Mouse (Mus musculus) adrenal gland, postnatal 14 days (tissue): Measurements from ENCODE around the gene Elane. TPM values are rescaled to one million over a fixed set of nuclear protein-coding genes. Genes with fewer than 3 reads are reported as not detected.

ENCODE experiments used
- DNase-seq: peaks from one replicate; pipeline ENCODE4 v3.0.0; 2021; ENCODE audit warnings: mixed read lengths
- total RNA-seq: library from RNA; stranded (reverse); gene quantifications from 2 replicates; pipeline ENCODE4 v1.2.3, GENCODE M21; 2021

The Elane gene
- total RNA-seq, 1 experiment from 2014 or later, result 0.70 TPM

DNA sequence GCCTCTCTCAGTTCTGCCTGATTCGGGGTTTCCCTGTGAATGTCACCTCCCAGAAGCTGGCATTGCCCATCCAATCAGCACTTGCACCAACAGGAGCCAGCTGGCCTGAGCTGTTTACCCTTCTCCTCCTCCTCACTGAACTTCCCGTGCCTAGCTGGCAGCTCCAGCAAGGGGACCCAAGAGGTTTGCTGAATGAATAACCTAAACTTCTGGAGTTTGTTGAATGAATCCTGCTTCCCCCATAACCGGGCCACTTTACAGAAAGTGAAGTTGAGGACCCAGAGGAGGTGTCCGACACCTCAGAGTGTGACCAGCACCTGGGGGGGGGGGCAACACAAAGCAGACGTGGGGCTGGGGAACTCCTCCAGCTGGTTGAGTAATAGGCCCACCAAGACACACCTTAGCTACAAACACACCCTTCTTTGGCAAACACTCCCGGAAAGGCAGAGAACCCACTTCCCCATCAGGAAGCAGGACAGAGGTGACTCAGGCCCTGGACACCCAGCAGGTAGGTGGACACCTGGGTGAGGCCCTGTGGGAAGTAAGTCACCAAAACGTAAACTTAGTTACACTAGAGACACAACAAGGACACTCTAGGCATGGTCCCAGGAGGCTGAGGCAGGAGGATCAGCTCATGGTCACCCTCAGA, 29.0 kb downstream of the Elane start:
- peak; percentile 58 for DNase-seq

DNA sequence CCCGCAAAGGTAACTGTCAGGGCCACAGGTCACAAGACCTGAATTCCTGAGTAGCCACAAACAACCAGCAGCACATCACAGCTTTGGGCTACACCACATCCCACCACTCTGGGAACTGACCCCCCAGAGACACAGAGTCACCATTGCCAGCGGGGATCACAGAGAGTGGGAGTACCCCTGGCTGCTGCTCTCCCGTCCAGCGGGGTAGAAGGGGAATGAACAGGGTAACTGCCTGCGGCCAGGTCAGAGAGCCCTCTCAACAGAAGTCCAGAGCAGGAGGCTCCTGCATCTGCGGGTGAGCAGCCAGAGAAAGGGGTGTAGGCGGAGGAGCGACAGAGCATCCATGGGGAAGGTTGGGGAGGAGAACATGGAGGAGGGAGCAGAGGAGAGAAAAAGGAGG, 30.0 kb downstream of the Elane start:
- DNase-seq, result peak; percentile 34

DNA sequence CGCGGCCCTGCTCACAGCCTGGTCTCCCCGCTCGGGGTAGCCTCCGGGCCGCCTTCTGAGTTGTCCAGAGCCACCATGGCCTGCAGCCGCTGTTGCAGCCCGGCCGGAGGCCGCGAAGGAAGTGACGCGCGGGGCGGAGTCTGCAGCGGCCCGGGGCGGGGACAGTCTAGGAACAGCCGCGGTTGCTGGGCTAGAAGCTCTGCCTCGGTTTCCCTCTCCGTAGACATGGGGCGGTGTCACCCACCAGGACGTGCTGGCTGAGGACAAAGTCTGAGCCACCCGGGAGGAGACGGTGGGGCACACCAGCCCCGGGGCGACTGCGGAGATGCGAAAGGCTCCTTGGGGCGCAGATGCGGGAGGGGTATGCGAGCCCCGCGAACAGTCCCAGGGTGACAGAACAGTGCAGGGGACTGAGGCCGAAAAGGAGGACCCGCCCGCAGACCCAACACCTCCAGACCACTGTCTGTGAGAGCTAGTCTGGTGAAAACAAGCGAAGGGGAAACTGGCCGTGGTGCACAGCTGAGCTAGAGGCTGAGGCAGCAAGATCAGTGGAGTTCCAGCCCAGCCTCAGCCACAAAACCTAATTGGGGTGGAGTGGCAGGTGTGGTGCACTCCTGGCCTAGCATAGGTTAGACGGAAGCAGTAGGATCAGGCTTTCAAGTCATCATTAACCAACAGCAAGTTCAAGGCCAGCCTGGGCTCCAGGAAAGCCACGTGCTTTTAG, 30.9 kb downstream of the Elane start, which contains the start of gene Kiss1r:
Gene Kiss1r, plus strand, starts transcription at position 164 of the 724 bp plus-strand sequence.
- DNase-seq, result peak; percentile 95

DNA sequence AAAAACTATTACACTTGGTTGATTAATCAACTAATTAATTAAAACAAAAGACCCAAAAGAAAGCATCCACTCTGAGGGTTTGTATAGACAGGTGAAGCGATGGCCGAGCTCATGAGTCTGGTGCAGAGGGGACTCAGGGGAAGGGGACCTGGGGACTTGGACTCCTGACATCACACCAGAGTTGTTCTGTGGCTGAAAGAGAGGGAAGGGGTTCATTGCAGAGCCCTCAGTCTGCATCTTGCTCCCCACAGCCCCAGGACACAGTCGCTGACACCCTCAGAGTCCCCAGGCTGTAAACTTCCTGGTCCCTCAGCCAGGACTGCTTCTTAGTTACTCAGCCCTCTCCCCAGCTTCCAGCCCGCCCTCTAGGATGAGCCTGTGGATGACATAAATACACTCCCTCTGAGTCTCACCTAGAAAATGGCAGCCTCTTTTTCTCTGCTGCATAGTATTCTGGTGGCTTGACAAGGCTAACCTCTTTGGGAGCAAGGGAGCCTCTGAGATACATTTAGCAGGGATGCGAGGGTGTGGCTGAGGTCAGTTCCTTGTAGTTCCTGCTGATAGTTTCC, 31.6 kb downstream of the Elane start:
- DNase-seq, result no peak

DNA sequence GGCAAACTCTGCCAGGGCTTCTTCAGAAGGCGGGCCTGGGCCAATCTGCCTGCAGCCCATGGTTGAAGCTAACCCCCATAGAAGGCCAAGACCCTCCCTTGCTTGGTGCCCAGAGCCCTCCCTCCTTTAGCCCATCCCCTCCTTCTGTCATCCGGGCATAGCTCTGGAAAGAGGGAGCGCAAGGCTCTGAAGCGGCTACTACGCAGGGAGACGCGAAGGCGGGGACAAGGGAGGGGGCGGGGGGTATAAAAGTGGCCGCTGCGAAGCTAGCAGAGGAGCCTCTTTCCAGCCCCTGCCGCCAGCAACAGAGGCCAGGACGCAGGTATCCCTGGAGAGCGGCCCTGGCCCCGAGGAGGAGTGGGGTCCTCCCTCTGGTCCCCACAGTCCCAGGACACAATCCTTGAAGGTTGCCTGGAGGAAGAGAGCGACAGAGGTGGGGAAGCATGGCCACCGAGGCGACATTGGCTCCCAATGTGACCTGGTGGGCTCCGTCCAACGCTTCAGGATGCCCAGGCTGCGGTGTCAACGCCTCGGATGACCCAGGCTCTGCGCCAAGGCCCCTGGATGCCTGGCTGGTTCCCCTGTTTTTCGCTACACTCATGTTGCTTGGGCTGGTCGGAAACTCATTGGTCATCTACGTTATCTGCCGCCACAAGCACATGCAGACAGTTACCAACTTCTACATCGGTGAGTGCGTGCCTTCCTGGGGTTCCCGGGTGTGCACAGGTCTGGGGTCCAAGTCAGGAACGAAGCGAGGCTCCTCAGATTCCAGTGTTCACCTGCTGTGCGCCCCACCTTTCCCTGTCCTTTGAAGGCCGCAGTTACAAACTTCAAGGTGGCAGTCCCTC, 32.4 kb downstream of the Elane start:
- peak; percentile 56 for DNase-seq

DNA sequence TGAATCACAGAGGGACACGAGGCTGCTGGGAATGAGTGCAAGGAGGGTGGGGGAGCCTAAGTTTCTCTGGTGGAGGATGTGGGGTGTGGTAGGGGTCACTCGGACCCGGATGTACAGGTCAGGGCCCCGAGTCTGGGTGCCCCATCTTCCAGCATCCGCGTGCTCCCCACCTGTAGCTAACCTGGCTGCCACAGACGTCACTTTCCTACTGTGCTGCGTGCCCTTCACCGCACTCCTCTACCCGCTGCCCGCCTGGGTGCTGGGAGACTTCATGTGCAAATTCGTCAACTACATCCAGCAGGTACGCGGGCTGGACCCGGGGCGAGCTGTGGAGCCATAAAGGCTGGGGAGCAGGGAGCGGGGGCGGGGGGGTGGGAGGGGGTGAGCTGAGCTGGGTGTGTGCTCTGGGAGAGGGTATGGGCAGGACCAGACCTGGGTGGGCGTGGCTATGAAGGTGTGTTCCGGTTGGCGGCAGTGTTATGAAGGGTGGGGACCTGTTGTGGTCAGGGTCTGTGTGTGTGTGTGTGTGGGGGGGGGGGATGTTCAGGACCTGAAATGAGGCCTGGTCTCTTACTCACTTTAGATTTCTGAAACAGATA, 33.3 kb downstream of the Elane start:
- DNase-seq, result no peak

DNA sequence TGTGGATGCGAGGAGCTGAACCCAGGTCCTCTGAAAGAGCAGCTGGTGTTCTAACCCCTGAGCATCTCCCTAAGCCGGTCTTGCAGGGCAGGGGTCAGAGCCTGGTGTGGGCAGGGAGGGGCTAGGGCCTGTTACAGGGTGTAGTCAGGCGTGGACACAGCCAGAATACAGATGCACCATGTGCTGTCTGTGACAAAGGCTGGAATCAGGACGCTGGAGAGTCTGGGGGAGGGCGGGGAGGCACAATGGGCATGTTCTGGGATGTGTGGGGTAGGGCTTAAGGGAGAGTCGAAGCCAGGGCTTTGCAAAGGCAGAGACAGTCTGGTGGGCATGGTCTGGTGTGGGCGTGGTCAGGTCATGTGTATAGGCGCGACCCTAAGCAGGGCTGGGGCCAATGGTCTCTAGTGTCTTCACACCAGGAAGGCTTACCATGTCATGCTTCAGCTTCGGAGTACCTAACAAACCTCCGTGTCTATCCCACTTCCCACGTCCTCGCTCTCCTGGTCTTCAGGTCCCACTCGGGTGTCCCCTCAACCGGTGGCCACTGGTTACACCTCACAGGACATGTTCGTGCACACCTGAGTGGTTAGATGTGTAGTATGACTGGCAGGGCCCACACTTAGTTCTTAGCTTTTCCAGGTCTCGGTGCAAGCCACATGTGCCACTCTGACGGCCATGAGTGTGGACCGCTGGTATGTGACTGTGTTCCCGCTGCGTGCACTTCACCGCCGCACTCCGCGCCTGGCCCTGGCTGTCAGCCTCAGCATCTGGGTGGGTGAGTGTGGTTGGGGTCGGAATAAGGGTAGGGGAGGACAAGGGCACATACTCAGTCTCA, 34.2 kb downstream of the Elane start:
- DNase-seq, result no peak

DNA sequence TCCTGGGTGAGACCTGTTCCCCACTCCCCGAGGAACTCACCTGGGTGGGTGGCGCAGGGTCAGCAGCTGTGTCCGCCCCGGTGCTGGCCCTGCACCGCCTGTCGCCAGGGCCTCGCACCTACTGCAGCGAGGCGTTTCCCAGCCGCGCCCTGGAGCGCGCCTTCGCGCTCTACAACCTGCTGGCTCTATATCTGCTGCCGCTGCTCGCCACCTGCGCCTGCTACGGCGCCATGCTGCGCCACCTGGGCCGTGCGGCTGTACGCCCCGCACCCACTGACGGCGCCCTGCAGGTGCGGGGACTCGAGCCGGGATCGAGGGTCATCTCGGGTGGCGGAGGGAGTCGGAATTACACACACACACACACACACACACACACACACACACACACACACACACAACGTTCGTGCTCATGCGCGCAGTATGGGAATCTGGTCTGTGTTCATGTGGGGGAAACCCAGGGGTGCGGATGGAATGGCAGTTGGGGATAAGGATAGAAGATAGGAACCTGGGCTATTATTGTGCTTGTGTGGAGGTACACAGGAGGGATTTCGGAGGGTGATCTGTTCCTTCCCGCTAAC, 35.0 kb downstream of the Elane start, which contains the start of gene R3hdm4:
Gene R3hdm4, minus strand, starts transcription at position 251 of the 578 bp plus-strand sequence.
- DNase-seq, result no peak

DNA sequence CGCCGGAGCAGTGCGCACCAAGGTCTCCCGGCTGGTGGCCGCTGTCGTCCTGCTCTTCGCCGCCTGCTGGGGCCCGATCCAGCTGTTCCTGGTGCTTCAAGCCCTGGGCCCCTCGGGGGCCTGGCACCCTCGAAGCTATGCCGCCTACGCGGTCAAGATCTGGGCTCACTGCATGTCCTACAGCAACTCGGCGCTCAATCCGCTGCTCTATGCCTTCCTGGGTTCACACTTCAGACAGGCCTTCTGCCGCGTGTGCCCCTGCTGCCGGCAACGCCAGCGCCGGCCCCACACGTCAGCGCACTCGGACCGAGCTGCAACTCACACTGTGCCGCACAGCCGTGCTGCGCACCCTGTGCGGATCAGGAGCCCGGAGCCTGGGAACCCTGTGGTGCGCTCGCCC, 35.5 kb downstream of the Elane start:
- peak; percentile 43 for DNase-seq

DNA sequence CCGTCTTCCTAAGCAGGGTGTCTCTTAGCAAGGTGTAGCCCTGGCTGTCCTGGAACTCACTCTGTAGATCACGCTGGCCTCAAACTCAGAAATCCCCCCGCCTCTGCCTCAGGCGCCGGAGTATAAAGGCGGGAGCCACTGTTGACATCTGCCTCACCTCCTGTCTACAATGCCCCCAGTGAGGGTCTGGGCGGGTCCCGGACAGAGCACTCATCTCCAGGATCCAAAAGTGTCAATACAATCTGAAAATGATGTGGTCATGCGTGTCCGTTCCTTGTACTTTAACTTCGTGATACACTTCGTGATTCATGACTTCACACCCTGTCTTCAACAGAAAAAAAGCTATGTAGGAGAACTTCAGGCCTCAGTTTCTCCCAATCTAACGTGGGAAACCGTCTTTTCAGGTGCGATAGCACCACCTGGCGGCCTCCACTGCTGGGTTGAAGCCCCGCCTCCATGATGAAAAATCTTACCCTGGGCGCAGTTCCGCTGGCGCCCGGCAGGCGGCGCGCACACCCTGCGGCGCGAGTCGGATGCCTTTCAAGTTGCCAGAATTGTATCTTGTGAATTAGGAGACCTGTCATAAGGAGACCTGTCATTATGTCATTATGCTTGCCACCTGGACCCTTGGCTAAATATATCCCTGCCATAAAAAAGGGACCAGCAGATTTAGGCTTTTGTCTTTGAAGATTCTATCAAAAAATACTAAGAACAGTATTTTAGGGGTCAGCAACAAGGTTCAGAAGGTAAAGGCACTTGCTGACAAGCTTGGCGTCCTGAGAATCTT, 39.1 kb downstream of the Elane start:
- peak; percentile 94 for DNase-seq

DNA sequence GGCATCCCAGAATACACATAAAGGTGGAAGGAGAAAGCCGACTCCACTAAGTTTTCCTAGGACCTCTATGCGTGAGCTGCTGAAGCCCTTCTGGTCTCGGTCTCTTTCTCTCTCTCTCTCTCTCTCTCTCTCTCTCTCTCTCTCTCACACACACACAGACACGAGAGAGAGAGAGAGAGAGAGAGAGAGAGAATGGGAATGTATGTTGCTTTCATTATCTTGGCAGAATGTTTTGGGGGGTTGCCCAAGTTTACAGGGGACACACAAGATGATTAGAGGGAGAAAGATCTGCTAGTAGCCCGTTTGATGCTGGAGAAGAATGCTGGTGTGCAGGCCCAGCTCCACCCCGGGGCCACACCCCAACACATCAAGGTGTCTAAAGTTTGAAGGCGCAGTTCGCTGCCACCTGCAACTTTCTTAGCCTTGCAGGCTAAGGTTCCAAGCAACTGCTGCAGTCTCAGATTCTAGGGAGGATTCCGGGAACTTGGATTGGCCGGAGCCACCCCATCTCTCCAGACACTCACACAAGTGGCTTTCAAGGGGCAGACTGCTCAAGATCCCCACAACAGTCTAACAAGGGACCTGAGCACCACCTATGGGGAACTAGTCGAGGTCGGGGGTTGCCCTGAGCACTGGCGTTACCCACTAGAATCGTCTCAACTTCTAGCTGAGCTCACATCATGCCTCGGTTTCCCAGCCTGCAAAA, 39.9 kb downstream of the Elane start:
- DNase-seq, result no peak

DNA sequence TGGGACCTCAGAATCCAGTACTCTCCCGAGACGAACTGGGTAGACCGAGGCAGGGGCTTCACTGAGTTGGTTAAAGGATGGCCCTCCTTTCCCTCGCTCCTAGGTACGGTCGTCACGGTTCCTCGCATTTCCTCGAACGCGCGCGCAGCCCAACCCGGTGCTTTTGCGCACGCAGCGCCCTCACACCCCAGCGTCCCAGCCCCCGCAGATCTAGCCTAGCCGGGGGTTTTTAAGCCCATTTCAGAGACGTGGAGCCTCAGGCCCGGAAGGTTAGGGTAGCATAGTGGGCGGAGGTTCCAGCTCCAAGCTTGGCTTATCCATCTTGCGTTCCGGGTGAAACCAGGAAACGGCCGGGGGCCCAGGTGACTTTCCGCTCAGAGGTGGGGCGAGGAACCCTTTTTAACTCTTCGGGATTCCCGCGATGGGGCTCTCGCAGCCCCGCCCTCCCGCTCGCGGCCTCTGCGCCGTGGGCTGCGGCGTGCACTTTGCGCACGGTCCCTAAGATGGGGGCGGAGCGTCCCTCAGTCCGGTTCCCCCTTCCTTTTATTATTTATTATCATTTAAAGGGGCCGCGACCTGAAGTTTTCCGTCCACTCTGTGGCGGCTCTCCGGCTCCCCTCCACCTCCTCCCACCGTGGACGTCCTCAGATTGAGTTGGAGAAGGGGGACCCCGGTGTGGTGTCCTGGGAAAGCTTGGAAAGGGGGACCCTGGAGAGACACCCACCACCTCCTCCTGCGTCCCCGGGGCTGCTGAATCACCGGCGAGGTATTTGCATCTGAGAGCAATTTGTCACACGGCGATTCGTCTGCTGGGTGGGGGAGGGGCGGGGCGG, 40.7 kb downstream of the Elane start, which contains the start of gene Arid3a:
Gene Arid3a, plus strand, starts transcription at position 553 of the 833 bp plus-strand sequence.
- peak; percentile 92 for DNase-seq

DNA sequence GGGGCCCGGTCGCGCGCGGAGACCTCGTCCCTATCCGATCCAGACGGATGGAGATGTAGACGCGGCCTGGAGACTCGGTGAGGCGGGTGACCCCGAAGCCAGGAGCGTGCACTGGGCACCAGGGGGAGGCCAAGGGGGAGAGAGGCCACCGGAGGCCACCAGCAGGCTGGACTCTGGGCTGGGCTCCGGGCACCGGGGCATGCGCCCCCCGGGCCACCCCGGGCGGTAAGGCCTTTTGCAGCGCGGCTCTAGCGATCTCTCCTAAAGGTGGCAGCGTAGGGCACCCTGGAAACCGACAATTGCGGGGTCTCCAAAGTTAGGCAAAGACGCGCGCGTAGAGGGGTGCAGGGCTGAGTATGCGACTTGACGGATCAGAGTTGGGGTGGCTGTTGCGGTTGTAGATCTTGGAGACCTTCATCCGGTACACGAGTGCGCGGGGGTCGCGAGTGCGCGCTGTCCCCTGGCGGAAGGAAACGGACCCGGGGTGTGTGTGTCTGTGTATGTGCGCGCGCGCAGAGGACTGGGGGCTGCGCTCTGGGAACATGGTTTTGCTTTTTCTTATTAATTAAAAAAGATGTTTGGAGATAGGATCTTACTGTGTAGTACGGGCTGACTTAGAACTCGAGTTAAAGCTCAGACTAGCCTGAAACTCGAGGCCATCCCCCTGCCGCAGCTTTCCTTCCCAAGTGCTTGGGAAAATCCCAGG, 41.4 kb downstream of the Elane start:
- DNase-seq, result peak; percentile 75

DNA sequence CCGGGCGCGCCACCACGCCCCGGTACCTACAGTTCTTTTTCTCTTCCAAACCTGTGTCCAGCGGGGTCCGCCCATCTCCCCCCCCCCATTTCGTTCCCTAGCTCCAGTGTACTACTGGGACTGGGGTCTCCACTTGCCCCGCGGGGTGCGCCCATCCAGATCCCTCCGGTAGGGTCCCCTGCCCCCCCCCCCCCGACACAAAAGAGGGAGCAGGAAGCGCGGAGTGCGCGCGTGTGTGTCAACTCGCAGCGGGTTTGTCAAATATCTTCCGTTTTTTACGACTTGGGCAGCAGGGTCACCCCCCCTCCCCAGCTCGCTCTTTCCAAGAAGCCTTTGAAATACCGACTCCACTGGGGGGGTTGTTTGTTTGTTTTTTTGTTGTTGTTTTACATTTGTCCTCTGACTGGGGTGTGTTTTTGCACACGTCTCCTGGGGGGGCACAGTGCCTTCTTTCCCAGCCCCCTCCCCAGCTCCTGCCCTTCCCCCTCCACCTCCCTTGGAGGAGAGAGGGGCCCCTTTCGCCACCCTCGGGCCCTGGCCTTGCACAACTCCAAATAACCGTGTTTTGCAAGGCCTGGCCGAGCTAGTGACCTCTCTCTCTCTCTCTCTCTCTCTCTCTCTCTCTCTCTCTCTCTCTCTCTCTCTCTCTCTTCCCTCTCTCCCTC, 42.1 kb downstream of the Elane start:
- DNase-seq, result peak; percentile 77

DNA sequence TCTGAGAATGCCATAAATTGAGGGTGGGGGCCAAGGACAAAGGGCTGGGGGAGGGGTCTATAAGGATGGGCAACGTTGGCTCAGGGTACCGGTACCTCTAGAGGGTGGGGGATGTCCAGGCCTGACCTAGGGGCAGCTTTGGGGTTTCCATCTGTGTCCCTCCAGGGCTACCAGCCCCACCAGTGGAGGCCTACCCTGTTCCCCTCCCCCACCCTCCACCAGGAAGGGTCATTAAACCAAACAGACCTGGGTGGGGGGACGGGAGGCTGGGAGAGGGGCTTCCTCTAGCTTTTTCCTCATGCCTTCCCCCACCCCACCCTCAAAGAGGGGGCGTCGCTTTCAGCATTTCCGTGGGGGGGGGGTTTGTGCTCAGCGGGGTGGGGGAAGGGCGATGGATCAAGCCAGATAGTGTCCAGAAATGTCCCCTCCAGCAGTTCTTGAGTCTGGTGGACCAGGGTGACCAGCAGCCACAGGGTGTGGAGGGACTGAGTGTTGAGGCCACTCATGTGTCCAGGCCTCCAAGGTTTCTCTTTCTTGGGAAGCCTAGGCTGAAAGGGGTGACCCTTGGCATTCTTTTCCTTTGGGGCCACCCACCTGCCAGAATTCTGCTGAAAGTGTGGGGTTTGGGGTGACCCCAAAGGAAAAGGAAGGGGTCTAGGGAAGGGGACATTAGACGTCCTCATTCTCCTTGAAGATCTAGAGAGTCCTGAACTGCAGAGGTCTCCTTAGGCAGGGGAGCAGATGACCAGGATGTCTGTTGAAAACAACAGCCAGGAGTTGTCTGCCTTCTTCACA, 43.1 kb downstream of the Elane start:
- no peak for DNase-seq
